Mouse (Mus musculus) midbrain, postnatal 0 days (tissue): ENCODE data around the gene H2-DMa. TPM values are rescaled to one million over a fixed set of nuclear protein-coding genes. Genes with fewer than 3 reads are reported as not detected.
A peak's percentile ranks its signal among the peaks of the same experiment; 100 is the strongest.

ENCODE experiments used
- ATAC-seq: fragments of 200-750 bp; cut with Nextera tagmentation; 2 replicates; pipeline ENCODE4 v1.8.0; 2017; ENCODE audit warnings: moderate number of reproducible peaks, mild to moderate bottlenecking, moderate TSS enrichment, moderate library complexity; ENCODE audit not compliant: low FRiP score
- DNase-seq: peaks from one replicate; pipeline ENCODE4 v3.0.0-alpha.2; 2015; ENCODE audit warnings: low spot score
- H3K27ac ChIP-seq: fragments of 300-500 bp; sonication (generic); 2 replicates; pipeline ENCODE4 v1.5.1; 2014; ENCODE audit warnings: low read depth, mild to moderate bottlenecking, low read length, mixed read lengths
- H3K27me3 ChIP-seq: fragments of 300-500 bp; sonication (generic); 2 replicates; pipeline ENCODE4 v1.6.1; 2014; ENCODE audit warnings: low read length, control low read depth, mixed read lengths; ENCODE audit not compliant: insufficient read depth
- H3K36me3 ChIP-seq: fragments of 300-500 bp; sonication (generic); 2 replicates; pipeline ENCODE4 v1.6.1; 2014; ENCODE audit warnings: low read length, control low read depth, mixed read lengths; ENCODE audit not compliant: insufficient read depth
- H3K4me1 ChIP-seq: fragments of 300-500 bp; sonication (generic); 2 replicates; pipeline ENCODE4 v1.6.1; 2014; ENCODE audit warnings: mild to moderate bottlenecking, control low read depth, antibody characterized with exemption, low read length, mixed read lengths; ENCODE audit not compliant: insufficient read depth
- H3K4me2 ChIP-seq: fragments of 300-500 bp; sonication (generic); 2 replicates; pipeline ENCODE4 v1.6.1; 2014; ENCODE audit warnings: low read depth, mild to moderate bottlenecking, low read length, mixed read lengths; ENCODE audit not compliant: poor library complexity, severe bottlenecking
- H3K4me3 ChIP-seq: fragments of 300-500 bp; sonication (generic); 2 replicates; pipeline ENCODE4 v1.5.1; 2014; ENCODE audit warnings: low read depth, mild to moderate bottlenecking, low read length, moderate library complexity
- H3K9ac ChIP-seq: fragments of 300-500 bp; sonication (generic); replicated peaks from 2 replicates; pipeline ENCODE4 v1.6.1; 2014; ENCODE audit warnings: mild to moderate bottlenecking, low read length, moderate library complexity, mixed read lengths; ENCODE audit not compliant: poor library complexity, severe bottlenecking
- H3K9me3 ChIP-seq: fragments of 300-500 bp; sonication (generic); 2 replicates; pipeline ENCODE4 v1.6.1; 2016; ENCODE audit warnings: low read length, control low read depth
- CTCF ChIP-seq: IDR thresholded peaks from 2 replicates; pipeline ENCODE4 v1.5.1; 2016; ENCODE audit warnings: antibody characterized with exemption, mild to moderate bottlenecking
- WGBS: fragments of 180-500 bp; shearing (Covaris S2); extraction: QIAGEN DNeasy Blood & Tissue Kit; methylation state at CpG from one replicate; pipeline ENCODE4 v1.1.7; 2014; 5-methylcytosine and 5-hydroxymethylcytosine counted together
- polyA plus RNA-seq: library from polyadenylated mRNA; unstranded; fragments of >200 nt; fragmentation: Nextera tagmentation; extraction: Ambion mirVana; gene quantifications from 2 replicates; pipeline ENCODE4 v1.2.1, GENCODE M21; 2015
- total RNA-seq: library from RNA; depleted of rRNA; stranded (reverse); fragments of >200 nt; gene quantifications from 2 replicates; pipeline ENCODE4 v1.2.3, GENCODE M21; 2014; rRNA removed

Gene H2-DMa
- total and polyA plus RNA-seq, 2 experiments from 2014 or later, result 23.8 to 26.1 TPM

- WGBS, result 4% methylated on average over 20 of the region's 20 CpGs
- peak overlapping the region; percentile 86 for H3K4me2 ChIP-seq
- H3K4me3 ChIP-seq, result peak overlapping the region; percentile 55
- peak overlapping the region; percentile 61 for H3K9ac ChIP-seq
- no peak for DNase-seq
- peak; percentile 14; the same call in 1 of the 2 replicates for ATAC-seq
- 0 out of 2 replicates have a peak overlapping the region, but pooled peaks have one; percentile 55 for H3K27ac ChIP-seq
- no peaks in the 10 kb centered on the region for H3K9me3 ChIP-seq
- peaks cover 56% of the 10 kb centered on the region for H3K27me3 ChIP-seq
- no peak for TF ChIP-seq CTCF
- H3K36me3 ChIP-seq, result no peaks in the 10 kb centered on the region
- peaks cover 3% of the 10 kb centered on the region for H3K4me1 ChIP-seq
Measured at GRCm38 (mm10) chr17:34188010-34188409, 68.7 kb downstream of the H2-DMa start.

Other genes with a start within 250 kb of the H2-DMa start
Only the 30 nearest of the 32 such genes appear.
- gene Kifc1, start 228.9 kb upstream of the H2-DMa start, total RNA-seq, result 4.3 and 5.0 TPM in 2 replicates
- gene Kifc1, start 228.9 kb upstream of the H2-DMa start, polyA plus RNA-seq, result 1.4 and 2.2 TPM in 2 replicates
- gene Platr17, start 214.4 kb upstream of the H2-DMa start, total RNA-seq, result 0.22 and 0.33 TPM in 2 replicates
- gene Platr17, start 214.4 kb upstream of the H2-DMa start, polyA plus RNA-seq, result 1.4 and 1.5 TPM in 2 replicates
- 52.3 and 55.7 TPM in 2 replicates for gene Daxx, start 210.1 kb upstream of the H2-DMa start, total RNA-seq
- 42.9 and 44.3 TPM in 2 replicates for gene Daxx, start 210.1 kb upstream of the H2-DMa start, polyA plus RNA-seq
- 41.4 and 44.4 TPM in 2 replicates for gene Tapbp, start 203.6 kb upstream of the H2-DMa start, total RNA-seq
- 29.0 and 29.1 TPM in 2 replicates for gene Tapbp, start 203.6 kb upstream of the H2-DMa start, polyA plus RNA-seq
- gene Zbtb22, start 203.6 kb upstream of the H2-DMa start, total RNA-seq, result 44.3 and 50.9 TPM in 2 replicates
- 18.5 and 18.6 TPM in 2 replicates for gene Zbtb22, start 203.6 kb upstream of the H2-DMa start, polyA plus RNA-seq
- 81.8 and 83.0 TPM in 2 replicates for gene Rgl2, start 190.0 kb upstream of the H2-DMa start, total RNA-seq
- 33.1 and 38.2 TPM in 2 replicates for gene Rgl2, start 190.0 kb upstream of the H2-DMa start, polyA plus RNA-seq
- gene Pfdn6, start 179.2 kb upstream of the H2-DMa start, total RNA-seq, result 47.9 and 60.9 TPM in 2 replicates
- 170 and 185 TPM in 2 replicates for gene Pfdn6, start 179.2 kb upstream of the H2-DMa start, polyA plus RNA-seq
- gene Wdr46, start 178.9 kb upstream of the H2-DMa start, total RNA-seq, result 14.3 and 15.7 TPM in 2 replicates
- gene Wdr46, start 178.9 kb upstream of the H2-DMa start, polyA plus RNA-seq, result 14.6 and 17.3 TPM in 2 replicates
- gene B3galt4, start 168.1 kb upstream of the H2-DMa start, total RNA-seq, result 8.6 and 14.1 TPM in 2 replicates
- gene B3galt4, start 168.1 kb upstream of the H2-DMa start, polyA plus RNA-seq, result 11.1 and 14.0 TPM in 2 replicates
- 39.5 and 46.1 TPM in 2 replicates for gene Vps52, start 163.7 kb upstream of the H2-DMa start, total RNA-seq
- gene Vps52, start 163.7 kb upstream of the H2-DMa start, polyA plus RNA-seq, result 65.8 and 68.6 TPM in 2 replicates
- 742 and 975 TPM in 2 replicates for gene Rps18, start 163.5 kb upstream of the H2-DMa start, total RNA-seq
- 751 and 769 TPM in 2 replicates for gene Rps18, start 163.5 kb upstream of the H2-DMa start, polyA plus RNA-seq
- 19.0 and 21.2 TPM in 2 replicates for gene H2-K1, start 119.2 kb upstream of the H2-DMa start, total RNA-seq
- gene H2-K1, start 119.2 kb upstream of the H2-DMa start, polyA plus RNA-seq, result 17.0 and 22.2 TPM in 2 replicates
- 19.5 and 23.4 TPM in 2 replicates for gene Ring1, start 94.9 kb upstream of the H2-DMa start, total RNA-seq
- gene Ring1, start 94.9 kb upstream of the H2-DMa start, polyA plus RNA-seq, result 17.3 and 19.5 TPM in 2 replicates
- gene H2-Ke6, start 91.5 kb upstream of the H2-DMa start, total RNA-seq, result 58.4 and 67.6 TPM in 2 replicates
- gene H2-Ke6, start 91.5 kb upstream of the H2-DMa start, polyA plus RNA-seq, result 53.6 and 54.7 TPM in 2 replicates
- 170 and 229 TPM in 2 replicates for gene Slc39a7, start 87.9 kb upstream of the H2-DMa start, total RNA-seq
- gene Slc39a7, start 87.9 kb upstream of the H2-DMa start, polyA plus RNA-seq, result 152 and 156 TPM in 2 replicates
- 53.6 and 61.2 TPM in 2 replicates for gene Rxrb, start 87.7 kb upstream of the H2-DMa start, total RNA-seq
- 52.7 and 53.7 TPM in 2 replicates for gene Rxrb, start 87.7 kb upstream of the H2-DMa start, polyA plus RNA-seq
- 17.9 and 24.3 TPM in 2 replicates for gene Col11a2, start 80.1 kb upstream of the H2-DMa start, total RNA-seq
- gene Col11a2, start 80.1 kb upstream of the H2-DMa start, polyA plus RNA-seq, result 4.1 and 4.6 TPM in 2 replicates
- gene H2-Oa, start 27.2 kb upstream of the H2-DMa start, total RNA-seq, result not detected in 2 replicates
- gene H2-Oa, start 27.2 kb upstream of the H2-DMa start, polyA plus RNA-seq, result 0.23 TPM in 1 of 2 replicates, not detected in the other
- gene Brd2, start 3.1 kb downstream of the H2-DMa start, total RNA-seq, result 219 and 233 TPM in 2 replicates
- gene Brd2, start 3.1 kb downstream of the H2-DMa start, polyA plus RNA-seq, result 107 and 124 TPM in 2 replicates
- 0.16 and 0.47 TPM in 2 replicates for gene H2-DMb2, start 23.8 kb downstream of the H2-DMa start, total RNA-seq
- gene H2-DMb2, start 23.8 kb downstream of the H2-DMa start, polyA plus RNA-seq, result 1.4 and 1.6 TPM in 2 replicates
- gene H2-DMb1, start 33.5 kb downstream of the H2-DMa start, total RNA-seq, result 0.47 and 4.7 TPM in 2 replicates
- gene H2-DMb1, start 33.5 kb downstream of the H2-DMa start, polyA plus RNA-seq, result 1.6 and 2.3 TPM in 2 replicates
- gene Tap1, start 68.0 kb downstream of the H2-DMa start, total RNA-seq, result 7.1 and 16.5 TPM in 2 replicates
- 7.7 and 8.3 TPM in 2 replicates for gene Tap1, start 68.0 kb downstream of the H2-DMa start, polyA plus RNA-seq
- gene Psmb9, start 68.2 kb downstream of the H2-DMa start, total RNA-seq, result 0.99 and 1.1 TPM in 2 replicates
- gene Psmb9, start 68.2 kb downstream of the H2-DMa start, polyA plus RNA-seq, result 2.0 and 3.3 TPM in 2 replicates
- gene Psmb8, start 78.2 kb downstream of the H2-DMa start, total RNA-seq, result 1.7 and 2.8 TPM in 2 replicates
- gene Psmb8, start 78.2 kb downstream of the H2-DMa start, polyA plus RNA-seq, result 4.2 and 5.3 TPM in 2 replicates
- 1.8 and 2.0 TPM in 2 replicates for gene Tap2, start 84.0 kb downstream of the H2-DMa start, total RNA-seq
- gene Tap2, start 84.0 kb downstream of the H2-DMa start, polyA plus RNA-seq, result 2.9 and 4.2 TPM in 2 replicates
- gene H2-Ob, start 119.4 kb downstream of the H2-DMa start, total RNA-seq, result 1.1 and 1.2 TPM in 2 replicates
- gene H2-Ob, start 119.4 kb downstream of the H2-DMa start, polyA plus RNA-seq, result 0.31 and 0.55 TPM in 2 replicates
- 0.57 and 1.4 TPM in 2 replicates for gene H2-Ab1, start 138.1 kb downstream of the H2-DMa start, total RNA-seq
- 1.5 and 2.7 TPM in 2 replicates for gene H2-Ab1, start 138.1 kb downstream of the H2-DMa start, polyA plus RNA-seq
- 0.66 TPM in 1 of 2 replicates, not detected in the other for gene H2-Aa, start 168.3 kb downstream of the H2-DMa start, total RNA-seq
- gene H2-Aa, start 168.3 kb downstream of the H2-DMa start, polyA plus RNA-seq, result 0.29 and 0.81 TPM in 2 replicates
- 0.88 and 1.7 TPM in 2 replicates for gene H2-Eb1, start 186.3 kb downstream of the H2-DMa start, total RNA-seq
- 5.0 and 5.2 TPM in 2 replicates for gene H2-Eb1, start 186.3 kb downstream of the H2-DMa start, polyA plus RNA-seq
- gene H2-Eb2, start 206.1 kb downstream of the H2-DMa start, total RNA-seq, result 0.22 and 0.33 TPM in 2 replicates
- gene H2-Eb2, start 206.1 kb downstream of the H2-DMa start, polyA plus RNA-seq, result 0.06 and 0.09 TPM in 2 replicates